Mouse (Mus musculus) embryonic facial prominence, embryonic 12.5 days (tissue): Measurements from ENCODE around the gene Foxp4. TPM values are rescaled to one million over a fixed set of nuclear protein-coding genes. Genes with fewer than 3 reads are reported as not detected.

ENCODE experiments used
- ATAC-seq: fragments of 200-750 bp; cut with Nextera tagmentation; 2 replicates; pipeline ENCODE4 v1.8.0; 2017; ENCODE audit not compliant: insufficient number of reproducible peaks, insufficient read depth, low FRiP score, low TSS enrichment
- H3K27ac ChIP-seq: fragments of 300-500 bp; sonication (generic); 2 replicates; pipeline ENCODE4 v1.5.1; 2016; ENCODE audit warnings: mild to moderate bottlenecking
- H3K27me3 ChIP-seq: fragments of 300-500 bp; sonication (generic); 2 replicates; pipeline ENCODE4 v1.6.1; 2016; ENCODE audit warnings: mild to moderate bottlenecking, moderate library complexity
- H3K36me3 ChIP-seq: fragments of 300-500 bp; sonication (generic); 2 replicates; pipeline ENCODE4 v1.6.1; 2016; ENCODE audit warnings: mild to moderate bottlenecking
- H3K4me1 ChIP-seq: fragments of 300-500 bp; sonication (generic); 2 replicates; pipeline ENCODE4 v1.6.1; 2016
- H3K4me2 ChIP-seq: fragments of 300-500 bp; sonication (generic); replicated peaks from 2 replicates; pipeline ENCODE4 v1.6.1; 2016; ENCODE audit warnings: mild to moderate bottlenecking, moderate library complexity
- H3K4me3 ChIP-seq: fragments of 300-500 bp; sonication (generic); 2 replicates; pipeline ENCODE4 v1.5.1; 2016; ENCODE audit warnings: mild to moderate bottlenecking
- H3K9ac ChIP-seq: fragments of 300-500 bp; sonication (generic); 2 replicates; pipeline ENCODE4 v1.6.1; 2016; ENCODE audit warnings: mild to moderate bottlenecking, moderate library complexity
- H3K9me3 ChIP-seq: fragments of 300-500 bp; sonication (generic); 2 replicates; pipeline ENCODE4 v1.6.1; 2016; ENCODE audit warnings: mild to moderate bottlenecking, moderate library complexity
- WGBS: fragments of 180-500 bp; shearing (Covaris S2); methylation state at CpG from one replicate; pipeline ENCODE4 v1.1.7; 2016; 5-methylcytosine and 5-hydroxymethylcytosine counted together
- polyA plus RNA-seq: library from polyadenylated mRNA; unstranded; fragments of >200 nt; fragmentation: Nextera tagmentation; extraction: Ambion mirVana; gene quantifications from 2 replicates; pipeline ENCODE4 v1.2.1, GENCODE M21; 2016

Gene Foxp4
- polyA plus RNA-seq, 1 experiment from 2014 or later: 51.0 TPM

- ATAC-seq: no peak
- H3K9me3 ChIP-seq: no peaks in the 10 kb centered on the region
- H3K4me1 ChIP-seq: peaks cover 47% of the 10 kb centered on the region
- H3K4me3 ChIP-seq: no peak overlapping the region
- H3K27ac ChIP-seq: peak overlapping the region; percentile 82
- no peak overlapping the region for H3K4me2 ChIP-seq
- H3K36me3 ChIP-seq: peaks cover 26% of the 10 kb centered on the region
- WGBS: 57% methylated on average over 7 of the region's 7 CpGs
- no peaks in the 10 kb centered on the region for H3K27me3 ChIP-seq
- H3K9ac ChIP-seq: no peak overlapping the region
Observed at GRCm38 (mm10) chr17:47888641-47889040, 35.8 kb downstream of the Foxp4 start.

GRCm38 (mm10) chr17:47888155-47888455 lies 36.3 kb downstream of the Foxp4 start:
- Histone ChIP-seq H3K4me2 (peak overlapping the region; percentile 22; the same call in 1 of the 2 replicates), H3K4me3 (no peak overlapping the region), H3K4me1 (peaks cover 47% of the 10 kb centered on the region), H3K9me3 (no peaks in the 10 kb centered on the region), H3K27me3 (no peaks in the 10 kb centered on the region), H3K27ac (peak overlapping the region; percentile 82), H3K36me3 (peaks cover 28% of the 10 kb centered on the region), H3K9ac (peak overlapping the region; percentile 27; the same call in 1 of the 2 replicates)
- ATAC-seq: peak; percentile 45; the same call in 1 of the 2 replicates
- 6% methylated on average over 6 of the region's 6 CpGs for WGBS

GRCm38 (mm10) chr17:47887381-47888154 lies 36.9 kb downstream of the Foxp4 start:
- H3K4me1 ChIP-seq: peaks cover 49% of the 10 kb centered on the region
- no peak overlapping the region for H3K4me3 ChIP-seq
- H3K36me3 ChIP-seq: peaks cover 28% of the 10 kb centered on the region
- peak overlapping the region; percentile 27; the same call in 1 of the 2 replicates for H3K9ac ChIP-seq
- H3K27me3 ChIP-seq: no peaks in the 10 kb centered on the region
- H3K27ac ChIP-seq: peak overlapping the region; percentile 82
- WGBS: 13% methylated on average over 13 of the region's 13 CpGs
- ATAC-seq: peak; percentile 58
- peak overlapping the region; percentile 22 for H3K4me2 ChIP-seq
- H3K9me3 ChIP-seq: no peaks in the 10 kb centered on the region

- H3K27me3 ChIP-seq: no peaks in the 10 kb centered on the region
- H3K9me3 ChIP-seq: no peaks in the 10 kb centered on the region
- H3K4me1 ChIP-seq: peaks cover 64% of the 10 kb centered on the region
- H3K4me3 ChIP-seq: no peak overlapping the region
- no peak for ATAC-seq
- no peak overlapping the region for H3K9ac ChIP-seq
- WGBS: 85% methylated on average over 5 of the region's 5 CpGs
- no peak overlapping the region for H3K4me2 ChIP-seq
- peaks cover 33% of the 10 kb centered on the region for H3K36me3 ChIP-seq
- H3K27ac ChIP-seq: no peak overlapping the region
Observed at GRCm38 (mm10) chr17:47883099-47883498, 41.3 kb downstream of the Foxp4 start.

GRCm38 (mm10) chr17:47881330-47881729 lies 43.1 kb downstream of the Foxp4 start:
- Histone ChIP-seq H3K9ac (no peak overlapping the region), H3K4me3 (no peak overlapping the region), H3K27me3 (no peaks in the 10 kb centered on the region), H3K4me2 (no peak overlapping the region), H3K4me1 (peaks cover 61% of the 10 kb centered on the region), H3K36me3 (peaks cover 45% of the 10 kb centered on the region), H3K27ac (0 out of 2 replicates have a peak overlapping the region, but pooled peaks have one; percentile 8), H3K9me3 (no peaks in the 10 kb centered on the region)
- ATAC-seq: no peak
- 41% methylated on average over 13 of the region's 13 CpGs for WGBS

- H3K36me3 ChIP-seq: peaks cover 63% of the 10 kb centered on the region
- 0 out of 2 replicates have a peak, but pooled peaks have one; percentile 22 for ATAC-seq
- H3K27me3 ChIP-seq: no peaks in the 10 kb centered on the region
- H3K4me1 ChIP-seq: peaks cover 60% of the 10 kb centered on the region
- peak overlapping the region; percentile 27; the same call in 1 of the 2 replicates for H3K4me2 ChIP-seq
- 0 out of 2 replicates have a peak overlapping the region, but pooled peaks have one; percentile 1 for H3K9ac ChIP-seq
- H3K9me3 ChIP-seq: no peaks in the 10 kb centered on the region
- WGBS: 6% methylated on average over 3 of the region's 3 CpGs
- 0 out of 2 replicates have a peak overlapping the region, but pooled peaks have one; percentile 7 for H3K4me3 ChIP-seq
- peak overlapping the region; percentile 78 for H3K27ac ChIP-seq
Observed at GRCm38 (mm10) chr17:47879207-47879606, 45.2 kb downstream of the Foxp4 start.

GRCm38 (mm10) chr17:47878378-47879089 lies 45.9 kb downstream of the Foxp4 start:
- Histone ChIP-seq H3K36me3 (peaks cover 63% of the 10 kb centered on the region), H3K27me3 (no peaks in the 10 kb centered on the region), H3K4me2 (peak overlapping the region; percentile 27), H3K27ac (peak overlapping the region; percentile 78), H3K4me1 (peaks cover 60% of the 10 kb centered on the region), H3K9ac (peak overlapping the region; percentile 1; the same call in 1 of the 2 replicates), H3K4me3 (peak overlapping the region; percentile 7; the same call in 1 of the 2 replicates), H3K9me3 (no peaks in the 10 kb centered on the region)
- 10% methylated on average over 35 of the region's 35 CpGs for WGBS
- ATAC-seq: peak; percentile 13

- Histone ChIP-seq H3K9ac (peak overlapping the region; percentile 8; the same call in 1 of the 2 replicates), H3K4me1 (peaks cover 65% of the 10 kb centered on the region), H3K9me3 (no peaks in the 10 kb centered on the region), H3K27ac (peak overlapping the region; percentile 78), H3K4me3 (peak overlapping the region; percentile 7; the same call in 1 of the 2 replicates), H3K36me3 (peaks cover 60% of the 10 kb centered on the region), H3K27me3 (no peaks in the 10 kb centered on the region), H3K4me2 (peak overlapping the region; percentile 27)
- 27% methylated on average over 10 of the region's 10 CpGs for WGBS
- 0 out of 2 replicates have a peak, but pooled peaks have one; percentile 4 for ATAC-seq
Observed at GRCm38 (mm10) chr17:47877715-47878377, 46.6 kb downstream of the Foxp4 start.

- Histone ChIP-seq H3K9ac (peak overlapping the region; percentile 8; the same call in 1 of the 2 replicates), H3K36me3 (peaks cover 67% of the 10 kb centered on the region), H3K9me3 (no peaks in the 10 kb centered on the region), H3K4me2 (no peak overlapping the region), H3K27ac (peak overlapping the region; percentile 78; the same call in 1 of the 2 replicates), H3K4me3 (no peak overlapping the region), H3K4me1 (peaks cover 58% of the 10 kb centered on the region), H3K27me3 (no peaks in the 10 kb centered on the region)
- ATAC-seq: no peak
- 50% methylated on average over 26 of the region's 26 CpGs for WGBS
Observed at GRCm38 (mm10) chr17:47876776-47877714, 47.4 kb downstream of the Foxp4 start.

GRCm38 (mm10) chr17:47873341-47873791 lies 51.1 kb downstream of the Foxp4 start:
- Histone ChIP-seq H3K4me2 (no peak overlapping the region), H3K36me3 (peaks cover 94% of the 10 kb centered on the region)
- ATAC-seq: peak; percentile 13; the same call in 1 of the 2 replicates

More at GRCm38 (mm10) chr17:47873341-47873791, 51.1 kb downstream of the Foxp4 start:
- WGBS: 10% methylated on average over 9 of the region's 9 CpGs
- no peak overlapping the region for H3K27ac ChIP-seq
- no peak overlapping the region for H3K9ac ChIP-seq
- H3K4me3 ChIP-seq: no peak overlapping the region
- no peaks in the 10 kb centered on the region for H3K9me3 ChIP-seq
- no peaks in the 10 kb centered on the region for H3K27me3 ChIP-seq
- peaks cover 22% of the 10 kb centered on the region for H3K4me1 ChIP-seq
